Mouse (Mus musculus) liver, embryonic 13.5 days (tissue): ENCODE data around the gene Napsa. TPM values are rescaled to one million over a fixed set of nuclear protein-coding genes. Genes with fewer than 3 reads are reported as not detected.

Source experiments
- ATAC-seq: fragments of 200-750 bp; cut with Nextera tagmentation; 2 replicates; pipeline ENCODE4 v1.8.0; 2017; ENCODE audit warnings: low read depth, mild to moderate bottlenecking, moderate number of reproducible peaks, moderate library complexity
- DNase-seq: peaks from one replicate; pipeline ENCODE4 v3.0.0; 2022
- H3K27ac ChIP-seq: fragments of 300-500 bp; sonication (generic); 2 replicates; pipeline ENCODE4 v1.5.1; 2015; ENCODE audit warnings: moderate library complexity, mild to moderate bottlenecking, inconsistent platforms
- H3K27me3 ChIP-seq: fragments of 300-500 bp; sonication (generic); 2 replicates; pipeline ENCODE4 v1.6.1; 2015; ENCODE audit warnings: mild to moderate bottlenecking, inconsistent platforms
- H3K36me3 ChIP-seq: fragments of 300-500 bp; sonication (generic); 2 replicates; pipeline ENCODE4 v1.6.1; 2015; ENCODE audit warnings: mild to moderate bottlenecking, inconsistent platforms
- H3K4me1 ChIP-seq: fragments of 300-500 bp; sonication (generic); replicated peaks from 2 replicates; pipeline ENCODE4 v1.6.1; 2015; ENCODE audit warnings: inconsistent platforms
- H3K4me2 ChIP-seq: fragments of 300-500 bp; sonication (generic); 2 replicates; pipeline ENCODE4 v1.6.1; 2015; ENCODE audit warnings: inconsistent platforms, mild to moderate bottlenecking, moderate library complexity
- H3K4me3 ChIP-seq: fragments of 300-500 bp; sonication (generic); replicated peaks from 2 replicates; pipeline ENCODE4 v1.5.1; 2015; ENCODE audit warnings: mild to moderate bottlenecking, inconsistent platforms
- H3K9ac ChIP-seq: fragments of 300-500 bp; sonication (generic); 2 replicates; pipeline ENCODE4 v1.6.1; 2015; ENCODE audit warnings: mild to moderate bottlenecking, inconsistent platforms
- H3K9me3 ChIP-seq: fragments of 300-500 bp; sonication (generic); replicated peaks from 2 replicates; pipeline ENCODE4 v1.6.1; 2016; ENCODE audit warnings: inconsistent platforms
- WGBS: fragments of 180-500 bp; shearing (Covaris S2); methylation state at CpG from one replicate; pipeline ENCODE4 v1.1.7; 2015; ENCODE audit not compliant: insufficient replicate concordance; 5-methylcytosine and 5-hydroxymethylcytosine counted together
- polyA plus RNA-seq: library from polyadenylated mRNA; unstranded; fragments of >200 nt; fragmentation: Nextera tagmentation; extraction: Ambion mirVana; gene quantifications from 2 replicates; pipeline ENCODE4 v1.2.1, GENCODE M21; 2015

Napsa gene
- 4.5 and 5.1 TPM in 2 replicates for polyA plus RNA-seq

GRCm38 (mm10) chr7:44572213-44572701 is at the start of gene Napsa:
TSS of gene Napsa (plus strand) at chr7:44572380.
- WGBS: 17% methylated on average over 7 of the region's 7 CpGs

GRCm38 (mm10) chr7:44523056-44523455 is 49.1 kb upstream of the Napsa start:
- Histone ChIP-seq H3K9ac (no peak overlapping the region), H3K27me3 (peaks cover 77% of the 10 kb centered on the region), H3K4me1 (peaks cover 5% of the 10 kb centered on the region), H3K9me3 (no peaks in the 10 kb centered on the region), H3K4me3 (no peak overlapping the region), H3K27ac (no peak overlapping the region), H3K4me2 (no peak overlapping the region), H3K36me3 (no peaks in the 10 kb centered on the region)
- no peak for DNase-seq
- no peak for ATAC-seq
- WGBS: 46% methylated on average over 2 of the region's 2 CpGs

More at GRCm38 (mm10) chr7:44572213-44572701, at the start of gene Napsa:
- Histone ChIP-seq H3K9ac (no peak within 1 kb of the TSS), H3K4me1 (no peaks in the 10 kb centered on the region), H3K36me3 (no peaks in the 10 kb centered on the region), H3K9me3 (no peaks in the 10 kb centered on the region), H3K27me3 (peaks cover 5% of the 10 kb centered on the region; the same call in 1 of the 2 replicates), H3K4me3 (no peak within 1 kb of the TSS), H3K4me2 (no peak within 1 kb of the TSS), H3K27ac (no peak within 1 kb of the TSS)
- DNase-seq: no peak
- no peak for ATAC-seq

GRCm38 (mm10) chr7:44524502-44524901 is 47.7 kb upstream of the Napsa start, which contains the start of gene Mybpc2:
TSS of gene Mybpc2 (minus strand) at chr7:44524656.
- Histone ChIP-seq H3K27ac (no peak within 1 kb of the TSS), H3K4me1 (peaks cover 11% of the 10 kb centered on the region), H3K4me2 (no peak within 1 kb of the TSS), H3K9me3 (no peaks in the 10 kb centered on the region), H3K9ac (no peak within 1 kb of the TSS), H3K36me3 (no peaks in the 10 kb centered on the region), H3K27me3 (peaks cover 78% of the 10 kb centered on the region), H3K4me3 (no peak within 1 kb of the TSS)
- no peak for DNase-seq
- WGBS: 34% methylated on average over 12 of the region's 12 CpGs
- ATAC-seq: no peak

- Histone ChIP-seq H3K4me1 (peaks cover 11% of the 10 kb centered on the region), H3K27me3 (peaks cover 78% of the 10 kb centered on the region), H3K9me3 (no peaks in the 10 kb centered on the region), H3K4me3 (no peak overlapping the region), H3K36me3 (no peaks in the 10 kb centered on the region), H3K4me2 (no peak overlapping the region), H3K27ac (no peak overlapping the region), H3K9ac (no peak overlapping the region)
- 19% methylated on average over 22 of the region's 22 CpGs for WGBS
- DNase-seq (no peak), ATAC-seq (no peak)
Measured at GRCm38 (mm10) chr7:44525126-44525832, 46.9 kb upstream of the Napsa start.

- Histone ChIP-seq H3K9ac (no peak overlapping the region), H3K36me3 (no peaks in the 10 kb centered on the region), H3K27ac (no peak overlapping the region), H3K4me3 (no peak overlapping the region), H3K27me3 (peaks cover 67% of the 10 kb centered on the region), H3K4me1 (peaks cover 11% of the 10 kb centered on the region), H3K4me2 (no peak overlapping the region), H3K9me3 (no peaks in the 10 kb centered on the region)
- DNase-seq: no peak
- no peak for ATAC-seq
- WGBS: 71% methylated on average over 14 of the region's 14 CpGs
Measured at GRCm38 (mm10) chr7:44526414-44527154, 45.6 kb upstream of the Napsa start.

- DNase-seq (peak; percentile 65), ATAC-seq (peak; percentile 63)
- Histone ChIP-seq H3K4me3 (peak overlapping the region; percentile 51), H3K27me3 (peaks cover 55% of the 10 kb centered on the region), H3K4me1 (peaks cover 15% of the 10 kb centered on the region), H3K27ac (no peak overlapping the region), H3K9me3 (no peaks in the 10 kb centered on the region), H3K36me3 (peaks cover 6% of the 10 kb centered on the region), H3K4me2 (peak overlapping the region; percentile 79), H3K9ac (peak overlapping the region; percentile 65)
- 5% methylated on average over 40 of the region's 40 CpGs for WGBS
Measured at GRCm38 (mm10) chr7:44527483-44528398, 44.4 kb upstream of the Napsa start.

- no peak overlapping the region for H3K4me3 ChIP-seq
- H3K27me3 ChIP-seq: peaks cover 37% of the 10 kb centered on the region
- no peak for DNase-seq
- no peak overlapping the region for H3K27ac ChIP-seq
- peaks cover 27% of the 10 kb centered on the region for H3K4me1 ChIP-seq
- no peak overlapping the region for H3K9ac ChIP-seq
- no peak for ATAC-seq
- no peak overlapping the region for H3K4me2 ChIP-seq
- H3K9me3 ChIP-seq: no peaks in the 10 kb centered on the region
- peaks cover 24% of the 10 kb centered on the region for H3K36me3 ChIP-seq
- 63% methylated on average over 5 of the region's 5 CpGs for WGBS
Measured at GRCm38 (mm10) chr7:44529518-44529917, 42.7 kb upstream of the Napsa start.

GRCm38 (mm10) chr7:44530507-44530906 is 41.7 kb upstream of the Napsa start:
- H3K9ac ChIP-seq: no peak overlapping the region
- H3K27me3 ChIP-seq: peaks cover 27% of the 10 kb centered on the region
- DNase-seq: no peak
- no peak overlapping the region for H3K4me3 ChIP-seq
- H3K27ac ChIP-seq: no peak overlapping the region
- no peak overlapping the region for H3K4me2 ChIP-seq
- ATAC-seq: no peak
- H3K9me3 ChIP-seq: no peaks in the 10 kb centered on the region
- WGBS: 70% methylated on average over 3 of the region's 3 CpGs
- H3K4me1 ChIP-seq: peaks cover 27% of the 10 kb centered on the region
- H3K36me3 ChIP-seq: peaks cover 34% of the 10 kb centered on the region

GRCm38 (mm10) chr7:44531207-44531606 is 41.0 kb upstream of the Napsa start:
- 20% methylated on average over 5 of the region's 5 CpGs for WGBS

GRCm38 (mm10) chr7:44531946-44532732 is 40.0 kb upstream of the Napsa start, which contains the start of gene Spib:
TSS of gene Spib (minus strand) at chr7:44532071.
- H3K4me2 ChIP-seq: no peak within 1 kb of the TSS
- H3K4me1 ChIP-seq: peaks cover 27% of the 10 kb centered on the region
- DNase-seq: no peak
- no peaks in the 10 kb centered on the region for H3K9me3 ChIP-seq
- no peak for ATAC-seq
- 58% methylated on average over 4 of the region's 4 CpGs for WGBS
- no peak within 1 kb of the TSS for H3K9ac ChIP-seq
- H3K36me3 ChIP-seq: peaks cover 50% of the 10 kb centered on the region
- H3K27ac ChIP-seq: no peak within 1 kb of the TSS
- peaks cover 11% of the 10 kb centered on the region for H3K27me3 ChIP-seq
- no peak within 1 kb of the TSS for H3K4me3 ChIP-seq

More at GRCm38 (mm10) chr7:44531207-44531606, 41.0 kb upstream of the Napsa start:
- Histone ChIP-seq H3K9me3 (no peaks in the 10 kb centered on the region), H3K9ac (no peak overlapping the region), H3K4me2 (no peak overlapping the region), H3K4me3 (no peak overlapping the region), H3K36me3 (peaks cover 41% of the 10 kb centered on the region), H3K27ac (no peak overlapping the region), H3K4me1 (peaks cover 27% of the 10 kb centered on the region), H3K27me3 (peaks cover 20% of the 10 kb centered on the region)
- ATAC-seq (no peak), DNase-seq (no peak)
